Mouse (Mus musculus) midbrain, embryonic 11.5 days (tissue): ENCODE measurements around the gene Aldh1a1. TPM values are rescaled to one million over a fixed set of nuclear protein-coding genes. Genes with fewer than 3 reads are reported as not detected.

Experiments used
- ATAC-seq: fragments of 200-750 bp; cut with Nextera tagmentation; 2 replicates; pipeline ENCODE4 v1.8.0; 2017; ENCODE audit warnings: moderate TSS enrichment, moderate library complexity; ENCODE audit not compliant: low FRiP score
- DNase-seq: peaks from one replicate; pipeline ENCODE4 v3.0.0; 2015; ENCODE audit warnings: low spot score; ENCODE audit errors: missing footprints
- H3K27ac ChIP-seq: fragments of 300-500 bp; sonication (generic); 2 replicates; pipeline ENCODE4 v1.5.1; 2014; ENCODE audit warnings: low read depth, low read length
- H3K27me3 ChIP-seq: fragments of 300-500 bp; sonication (generic); 2 replicates; pipeline ENCODE4 v1.6.1; 2014; ENCODE audit warnings: mild to moderate bottlenecking, low read length, moderate library complexity, mixed read lengths; ENCODE audit not compliant: control insufficient read depth, insufficient read depth
- H3K36me3 ChIP-seq: fragments of 300-500 bp; sonication (generic); 2 replicates; pipeline ENCODE4 v1.6.1; 2014; ENCODE audit warnings: mild to moderate bottlenecking, low read length, moderate library complexity, mixed read lengths; ENCODE audit not compliant: control insufficient read depth, insufficient read depth
- H3K4me1 ChIP-seq: fragments of 300-500 bp; sonication (generic); 2 replicates; pipeline ENCODE4 v1.6.1; 2014; ENCODE audit warnings: low read length; ENCODE audit not compliant: control insufficient read depth, insufficient read depth
- H3K4me2 ChIP-seq: fragments of 300-500 bp; sonication (generic); 2 replicates; pipeline ENCODE4 v1.6.1; 2014; ENCODE audit warnings: mild to moderate bottlenecking, moderate library complexity
- H3K4me3 ChIP-seq: fragments of 300-500 bp; sonication (generic); 2 replicates; pipeline ENCODE4 v1.5.1; 2014; ENCODE audit warnings: low read depth, low read length
- H3K9ac ChIP-seq: fragments of 300-500 bp; sonication (generic); 2 replicates; pipeline ENCODE4 v1.6.1; 2014; ENCODE audit warnings: low read length
- H3K9me3 ChIP-seq: fragments of 300-500 bp; sonication (generic); 2 replicates; pipeline ENCODE4 v1.6.1; 2016; ENCODE audit warnings: low read length; ENCODE audit not compliant: control insufficient read depth
- WGBS: fragments of 180-500 bp; shearing (Covaris S2); extraction: QIAGEN DNeasy Blood & Tissue Kit; methylation state at CpG from one replicate; pipeline ENCODE4 v1.1.7; 2014; 5-methylcytosine and 5-hydroxymethylcytosine counted together
- polyA plus RNA-seq: library from polyadenylated mRNA; unstranded; fragments of >200 nt; fragmentation: Nextera tagmentation; extraction: Ambion mirVana; gene quantifications from 2 replicates; pipeline ENCODE4 v1.2.1, GENCODE M21; 2014

Gene Aldh1a1
- polyA plus RNA-seq, 1 experiment from 2014 or later, result 0.81 TPM

- Histone ChIP-seq H3K4me3 (no peak overlapping the region), H3K27ac (no peak overlapping the region), H3K9me3 (no peaks in the 10 kb centered on the region), H3K4me1 (no peaks in the 10 kb centered on the region), H3K9ac (no peak overlapping the region), H3K4me2 (no peak overlapping the region), H3K36me3 (no peaks in the 10 kb centered on the region), H3K27me3 (no peaks in the 10 kb centered on the region)
- no peak for DNase-seq
- no peak for ATAC-seq
- 95% methylated on average over 1 of the region's 1 CpGs for WGBS
Observed at GRCm38 (mm10) chr19:20541924-20542323, 49.4 kb downstream of the Aldh1a1 start.

DNA sequence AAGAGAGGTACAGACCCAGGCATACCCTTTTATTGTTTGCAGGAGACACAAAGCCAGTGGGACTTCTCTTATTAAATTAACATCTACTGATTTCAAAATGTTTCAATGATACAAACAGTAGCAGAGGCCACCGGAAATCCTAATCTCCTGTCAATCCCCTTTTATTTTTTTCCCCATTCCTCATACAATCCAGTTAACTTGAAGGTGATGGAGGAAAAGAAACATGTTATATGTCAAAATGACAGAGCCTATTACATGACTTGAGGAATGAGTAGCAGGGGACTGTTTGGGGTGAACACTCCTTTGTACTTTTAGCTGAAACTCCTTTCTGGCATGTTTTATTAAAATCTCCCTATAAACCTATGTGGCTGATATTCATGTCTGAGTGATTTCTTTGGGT is 51.3 kb downstream of the Aldh1a1 start:
- no peaks in the 10 kb centered on the region for H3K9me3 ChIP-seq
- no peak overlapping the region for H3K4me3 ChIP-seq
- no peaks in the 10 kb centered on the region for H3K4me1 ChIP-seq
- H3K4me2 ChIP-seq, result no peak overlapping the region
- no peak overlapping the region for H3K27ac ChIP-seq
- ATAC-seq, result no peak
- H3K9ac ChIP-seq, result no peak overlapping the region
- no peaks in the 10 kb centered on the region for H3K27me3 ChIP-seq
- no peak for DNase-seq
- WGBS, result 59% methylated on average over 1 of the region's 1 CpGs
- H3K36me3 ChIP-seq, result no peaks in the 10 kb centered on the region

DNA sequence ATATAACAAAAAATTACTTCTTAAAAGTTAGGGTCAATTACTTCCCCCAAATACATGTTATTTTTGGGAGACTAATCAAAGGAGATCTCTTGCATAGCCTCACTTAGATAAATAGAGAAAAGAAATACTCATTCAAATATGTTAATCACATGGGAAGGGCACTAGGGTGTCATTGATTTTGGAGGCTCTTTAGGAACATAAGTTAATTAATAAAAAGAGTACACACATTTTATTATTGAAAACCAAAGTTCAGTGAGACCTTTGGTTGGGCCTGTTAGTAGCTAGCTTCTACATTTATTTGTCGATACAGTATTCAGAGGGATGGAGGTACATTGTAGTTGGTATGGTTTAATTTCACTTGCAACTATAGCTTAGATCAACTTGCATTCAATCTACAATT is 52.4 kb downstream of the Aldh1a1 start:
- no peak overlapping the region for H3K4me2 ChIP-seq
- H3K4me3 ChIP-seq, result no peak overlapping the region
- H3K36me3 ChIP-seq, result no peaks in the 10 kb centered on the region
- 94% methylated on average over 1 of the region's 1 CpGs for WGBS
- no peaks in the 10 kb centered on the region for H3K27me3 ChIP-seq
- H3K9ac ChIP-seq, result no peak overlapping the region
- H3K4me1 ChIP-seq, result no peaks in the 10 kb centered on the region
- no peak for DNase-seq
- no peak overlapping the region for H3K27ac ChIP-seq
- ATAC-seq, result no peak
- no peaks in the 10 kb centered on the region for H3K9me3 ChIP-seq

DNA sequence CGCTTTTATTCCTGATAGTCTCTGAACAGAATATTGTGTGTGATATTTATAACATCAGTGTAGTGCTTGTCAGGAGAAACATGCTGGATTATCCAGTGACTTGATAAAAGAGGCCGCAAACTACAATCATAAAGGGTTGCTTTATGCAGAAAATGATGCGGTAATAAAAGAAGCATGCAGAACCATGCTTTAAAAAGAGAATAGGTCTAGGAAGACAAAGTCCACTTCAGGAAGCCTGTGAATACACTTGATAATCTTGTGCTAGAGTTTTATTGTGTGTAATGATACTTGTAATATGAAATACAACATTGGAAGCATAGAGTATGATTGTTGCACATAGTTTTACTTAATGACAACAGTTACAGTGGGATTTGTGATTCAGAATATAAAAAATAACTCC is 54.5 kb downstream of the Aldh1a1 start:
- ATAC-seq, result no peak
- DNase-seq, result no peak
- no peak overlapping the region for H3K27ac ChIP-seq
- no peaks in the 10 kb centered on the region for H3K36me3 ChIP-seq
- WGBS, result 94% methylated on average over 3 of the region's 3 CpGs
- no peak overlapping the region for H3K4me2 ChIP-seq
- H3K4me3 ChIP-seq, result no peak overlapping the region
- no peaks in the 10 kb centered on the region for H3K9me3 ChIP-seq
- H3K27me3 ChIP-seq, result no peaks in the 10 kb centered on the region
- H3K4me1 ChIP-seq, result no peaks in the 10 kb centered on the region
- no peak overlapping the region for H3K9ac ChIP-seq

- ATAC-seq, result no peak
- Histone ChIP-seq H3K9ac (no peak overlapping the region), H3K4me1 (no peaks in the 10 kb centered on the region), H3K36me3 (no peaks in the 10 kb centered on the region), H3K9me3 (no peaks in the 10 kb centered on the region), H3K27me3 (no peaks in the 10 kb centered on the region), H3K4me2 (no peak overlapping the region), H3K4me3 (no peak overlapping the region), H3K27ac (no peak overlapping the region)
- DNase-seq, result no peak
- WGBS, result 92% methylated on average over 1 of the region's 1 CpGs
Observed at GRCm38 (mm10) chr19:20549409-20549808, 56.9 kb downstream of the Aldh1a1 start.

DNA sequence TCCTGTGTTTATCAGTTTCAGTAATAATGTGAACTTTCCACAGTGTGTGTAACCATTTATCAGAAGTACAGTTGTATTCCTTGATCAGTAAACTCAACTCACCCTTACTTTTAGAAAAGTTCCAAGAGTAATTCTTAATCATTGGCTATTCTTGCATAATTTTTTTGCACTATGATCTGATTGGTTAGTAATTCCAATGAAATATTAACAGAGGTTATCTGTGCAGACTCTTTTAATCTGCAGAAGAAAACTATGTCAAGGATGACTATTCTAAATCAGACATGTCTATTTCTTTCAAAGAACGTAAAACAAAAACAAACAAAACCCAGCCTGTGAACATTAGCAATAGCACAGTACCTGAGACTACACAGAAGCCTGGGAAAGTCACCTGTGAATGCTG is 62.9 kb downstream of the Aldh1a1 start:
- no peaks in the 10 kb centered on the region for H3K4me1 ChIP-seq
- H3K36me3 ChIP-seq, result no peaks in the 10 kb centered on the region
- H3K4me2 ChIP-seq, result no peak overlapping the region
- no peak for DNase-seq
- H3K27me3 ChIP-seq, result no peaks in the 10 kb centered on the region
- no peak overlapping the region for H3K27ac ChIP-seq
- H3K4me3 ChIP-seq, result no peak overlapping the region
- 92% methylated on average over 1 of the region's 1 CpGs for WGBS
- ATAC-seq, result no peak
- no peaks in the 10 kb centered on the region for H3K9me3 ChIP-seq
- H3K9ac ChIP-seq, result no peak overlapping the region

DNA sequence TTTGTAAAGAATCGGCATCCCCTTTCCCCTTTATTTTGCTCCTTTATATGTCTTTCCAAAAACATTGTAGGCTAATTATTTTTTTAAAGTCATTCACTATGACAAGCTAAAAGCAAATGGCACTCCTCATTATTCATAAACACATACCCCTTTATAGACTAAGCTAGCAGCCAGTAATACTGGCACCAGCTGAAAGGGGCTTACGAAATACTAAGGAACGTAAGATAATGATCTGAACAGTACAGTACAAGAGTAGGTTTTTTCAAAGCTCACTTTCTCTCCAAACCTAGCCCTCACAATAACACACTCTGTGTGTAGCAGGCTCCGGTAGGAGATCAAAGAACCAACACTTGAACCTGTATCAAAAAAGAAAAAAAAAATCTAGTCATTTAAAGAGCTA is 64.7 kb downstream of the Aldh1a1 start:
- no peak for DNase-seq
- no peaks in the 10 kb centered on the region for H3K4me1 ChIP-seq

GRCm38 (mm10) chr19:20558069-20558468 is 65.6 kb downstream of the Aldh1a1 start:
- Histone ChIP-seq H3K4me1 (no peaks in the 10 kb centered on the region), H3K27ac (no peak overlapping the region), H3K36me3 (no peaks in the 10 kb centered on the region), H3K4me2 (no peak overlapping the region), H3K9ac (no peak overlapping the region), H3K9me3 (no peaks in the 10 kb centered on the region), H3K4me3 (no peak overlapping the region), H3K27me3 (no peaks in the 10 kb centered on the region)
- DNase-seq (no peak), ATAC-seq (no peak)
- WGBS, result 91% methylated on average over 3 of the region's 3 CpGs

More for the DNA sequence above, 64.7 kb downstream of the Aldh1a1 start:
- H3K4me2 ChIP-seq, result no peak overlapping the region
- ATAC-seq, result no peak
- WGBS, result 92% methylated on average over 4 of the region's 4 CpGs
- no peak overlapping the region for H3K4me3 ChIP-seq
- no peaks in the 10 kb centered on the region for H3K9me3 ChIP-seq
- no peaks in the 10 kb centered on the region for H3K27me3 ChIP-seq
- no peak overlapping the region for H3K9ac ChIP-seq
- no peak overlapping the region for H3K27ac ChIP-seq
- no peaks in the 10 kb centered on the region for H3K36me3 ChIP-seq

DNA sequence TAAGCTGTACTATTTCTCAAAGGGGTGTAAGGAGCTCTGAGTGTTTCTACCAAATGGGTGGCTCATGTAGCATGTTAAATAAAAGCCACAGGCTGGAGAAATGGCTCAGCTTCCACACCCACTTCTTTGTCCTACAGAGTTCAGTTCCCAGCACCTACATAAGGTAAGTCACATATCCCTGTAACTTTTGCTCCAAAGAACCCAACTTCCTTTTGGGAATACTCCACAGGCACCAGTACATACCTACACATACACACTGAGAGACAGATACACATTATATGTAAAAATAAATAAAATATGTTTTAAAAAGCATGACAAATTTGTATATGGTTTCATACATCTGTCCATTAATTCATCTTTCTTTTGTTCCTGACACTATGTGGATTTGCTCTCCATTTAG is 66.0 kb downstream of the Aldh1a1 start:
- Histone ChIP-seq H3K36me3 (no peaks in the 10 kb centered on the region), H3K9ac (no peak overlapping the region), H3K4me2 (no peak overlapping the region), H3K4me3 (no peak overlapping the region), H3K27me3 (no peaks in the 10 kb centered on the region), H3K9me3 (no peaks in the 10 kb centered on the region), H3K27ac (no peak overlapping the region), H3K4me1 (no peaks in the 10 kb centered on the region)
- no peak for ATAC-seq
- no peak for DNase-seq

DNA sequence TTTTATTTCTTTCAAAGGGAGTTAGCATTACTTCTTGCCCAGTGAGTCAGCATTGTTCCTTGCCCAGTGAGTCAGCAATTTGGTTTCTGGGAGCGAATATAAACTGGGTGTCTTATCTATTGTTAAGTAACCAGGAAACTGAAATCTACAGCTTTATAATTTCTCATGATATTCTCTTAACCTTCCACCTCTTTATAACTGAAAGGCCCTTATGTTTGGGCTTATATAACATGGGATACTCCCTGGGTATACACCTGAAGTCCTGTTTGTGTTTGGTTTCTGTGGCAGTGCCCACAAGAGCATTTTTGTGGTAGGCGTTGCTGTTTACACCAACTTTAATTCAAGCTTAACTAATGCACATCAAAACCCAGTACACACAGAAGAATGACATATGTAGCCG is 66.4 kb downstream of the Aldh1a1 start:
- Histone ChIP-seq H3K4me2 (no peak overlapping the region), H3K27ac (no peak overlapping the region), H3K4me3 (no peak overlapping the region), H3K9ac (no peak overlapping the region), H3K9me3 (no peaks in the 10 kb centered on the region), H3K27me3 (no peaks in the 10 kb centered on the region), H3K4me1 (no peaks in the 10 kb centered on the region), H3K36me3 (no peaks in the 10 kb centered on the region)
- ATAC-seq (no peak), DNase-seq (no peak)
- 82% methylated on average over 3 of the region's 3 CpGs for WGBS
